Mouse (Mus musculus) forebrain, embryonic 10.5 days (tissue): ENCODE data around the gene Top3a. TPM values are rescaled to one million over a fixed set of nuclear protein-coding genes. Genes with fewer than 3 reads are reported as not detected.
A peak's percentile ranks its signal among the peaks of the same experiment; 100 is the strongest.

ENCODE experiments used
- DNase-seq: peaks from one replicate; pipeline ENCODE4 v3.0.0-alpha.2; 2017; ENCODE audit warnings: low spot score; ENCODE audit errors: extremely low spot score
- H3K27ac ChIP-seq: fragments of 300-500 bp; sonication (generic); 2 replicates; pipeline ENCODE4 v1.5.1; 2016; ENCODE audit warnings: mild to moderate bottlenecking
- H3K27me3 ChIP-seq: fragments of 300-500 bp; sonication (generic); 2 replicates; pipeline ENCODE4 v1.6.1; 2016; ENCODE audit warnings: mild to moderate bottlenecking; ENCODE audit not compliant: poor library complexity, severe bottlenecking
- H3K36me3 ChIP-seq: fragments of 300-500 bp; sonication (generic); replicated peaks from 2 replicates; pipeline ENCODE4 v1.6.1; 2016; ENCODE audit warnings: mild to moderate bottlenecking, moderate library complexity
- H3K4me1 ChIP-seq: fragments of 300-500 bp; sonication (generic); 2 replicates; pipeline ENCODE4 v1.6.1; 2016
- H3K4me3 ChIP-seq: fragments of 300-500 bp; sonication (generic); 2 replicates; pipeline ENCODE4 v1.5.1; 2016; ENCODE audit warnings: mild to moderate bottlenecking, moderate library complexity
- H3K9me3 ChIP-seq: fragments of 300-500 bp; sonication (generic); 2 replicates; pipeline ENCODE4 v1.6.1; 2016; ENCODE audit warnings: mild to moderate bottlenecking, moderate library complexity
- WGBS: fragments of 180-500 bp; shearing (Covaris S2); methylation state at CpG from one replicate; pipeline ENCODE4 v1.1.7; 2016; 5-methylcytosine and 5-hydroxymethylcytosine counted together
- polyA plus RNA-seq: library from polyadenylated mRNA; unstranded; fragments of >200 nt; fragmentation: Nextera tagmentation; extraction: Ambion mirVana; gene quantifications from 2 replicates; pipeline ENCODE4 v1.2.1, GENCODE M21; 2016

Gene Top3a
- polyA plus RNA-seq, 1 experiment from 2014 or later = 28.3 TPM

- H3K36me3 ChIP-seq = peaks cover 98% of the 10 kb centered on the region
- no peak for DNase-seq
- H3K9me3 ChIP-seq = no peaks in the 10 kb centered on the region
- no peaks in the 10 kb centered on the region for H3K4me1 ChIP-seq
- H3K27ac ChIP-seq = no peak overlapping the region
- WGBS = 91% methylated on average over 11 of the region's 11 CpGs
- H3K27me3 ChIP-seq = no peaks in the 10 kb centered on the region
- H3K4me3 ChIP-seq = no peak overlapping the region
These were observed 19.2 kb upstream of the Top3a start for GRCm38 (mm10) chr11:60796342-60796741.

GRCm38 (mm10) chr11:60790472-60790871 lies 13.3 kb upstream of the Top3a start:
- no peak overlapping the region for H3K4me3 ChIP-seq
- no peaks in the 10 kb centered on the region for H3K9me3 ChIP-seq
- H3K27ac ChIP-seq = no peak overlapping the region
- H3K4me1 ChIP-seq = peaks cover 5% of the 10 kb centered on the region
- H3K36me3 ChIP-seq = peaks cover 98% of the 10 kb centered on the region
- DNase-seq = no peak
- 77% methylated on average over 2 of the region's 2 CpGs for WGBS
- no peaks in the 10 kb centered on the region for H3K27me3 ChIP-seq

DNA sequence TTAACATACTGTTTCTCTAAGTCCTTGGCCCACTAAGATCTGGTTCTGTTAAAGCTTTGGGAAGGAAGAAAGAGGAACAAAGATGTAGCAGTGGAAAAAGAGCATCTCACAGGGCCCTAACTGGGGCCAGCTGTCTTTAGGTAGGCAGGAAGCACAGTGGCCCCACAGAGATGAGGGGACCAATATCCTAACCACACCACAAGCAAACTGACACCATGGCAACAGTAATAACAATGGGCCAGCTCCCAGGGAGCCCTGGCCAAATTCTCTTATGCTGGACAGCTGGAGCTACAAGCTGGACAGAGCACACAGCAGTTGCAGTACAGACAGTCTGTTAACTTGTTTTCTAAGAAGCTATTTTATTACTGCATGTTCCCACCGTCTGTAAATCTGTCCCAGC lies 10.4 kb upstream of the Top3a start:
- Histone ChIP-seq H3K9me3 (no peaks in the 10 kb centered on the region), H3K36me3 (peaks cover 99% of the 10 kb centered on the region), H3K4me1 (peaks cover 5% of the 10 kb centered on the region), H3K4me3 (no peak overlapping the region), H3K27ac (no peak overlapping the region), H3K27me3 (no peaks in the 10 kb centered on the region)
- 81% methylated on average over 1 of the region's 1 CpGs for WGBS
- DNase-seq = no peak

GRCm38 (mm10) chr11:60784179-60784922 lies 7.2 kb upstream of the Top3a start:
- Histone ChIP-seq H3K4me1 (peaks cover 37% of the 10 kb centered on the region), H3K27me3 (no peaks in the 10 kb centered on the region), H3K36me3 (peaks cover 99% of the 10 kb centered on the region), H3K9me3 (no peaks in the 10 kb centered on the region), H3K27ac (no peak overlapping the region), H3K4me3 (no peak overlapping the region)
- no peak for DNase-seq
- 93% methylated on average over 8 of the region's 8 CpGs for WGBS

DNA sequence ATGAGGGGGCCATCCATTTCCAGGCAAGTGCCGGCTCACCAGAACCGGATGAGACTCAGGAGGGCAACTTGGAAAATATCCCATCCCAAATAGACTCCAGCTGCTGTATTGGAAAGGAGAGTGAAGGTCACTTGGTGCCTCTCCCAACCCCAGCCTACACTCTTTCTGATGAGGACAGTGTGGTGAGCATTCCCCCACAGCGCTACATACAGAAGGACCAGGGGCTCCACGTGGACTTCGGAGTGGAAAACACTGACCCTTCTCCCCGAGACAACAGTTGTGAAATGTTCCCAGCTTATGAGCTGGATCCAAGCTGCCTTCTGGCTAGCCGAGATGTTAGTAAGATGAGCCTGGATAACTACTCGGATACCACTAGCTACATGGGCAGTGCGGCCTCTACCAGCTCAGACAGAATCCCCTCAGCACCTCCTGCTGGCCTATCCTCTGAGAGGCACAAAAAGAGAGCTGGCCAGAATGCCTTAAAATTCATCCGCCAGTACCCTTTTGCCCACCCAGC lies 2.6 kb upstream of the Top3a start:
- Histone ChIP-seq H3K27ac (no peak overlapping the region), H3K36me3 (peaks cover 65% of the 10 kb centered on the region), H3K4me1 (peaks cover 65% of the 10 kb centered on the region), H3K9me3 (no peaks in the 10 kb centered on the region), H3K27me3 (no peaks in the 10 kb centered on the region), H3K4me3 (peak overlapping the region; percentile 93)
- no peak for DNase-seq
- 90% methylated on average over 10 of the region's 10 CpGs for WGBS

GRCm38 (mm10) chr11:60777801-60778370 lies 721 bp upstream of the Top3a start:
- Histone ChIP-seq H3K27ac (peak overlapping the region; percentile 90), H3K36me3 (peaks cover 46% of the 10 kb centered on the region), H3K4me3 (peak overlapping the region; percentile 93), H3K27me3 (no peaks in the 10 kb centered on the region), H3K4me1 (peaks cover 70% of the 10 kb centered on the region), H3K9me3 (no peaks in the 10 kb centered on the region)
- WGBS = 28% methylated on average over 16 of the region's 16 CpGs
- no peak for DNase-seq

DNA sequence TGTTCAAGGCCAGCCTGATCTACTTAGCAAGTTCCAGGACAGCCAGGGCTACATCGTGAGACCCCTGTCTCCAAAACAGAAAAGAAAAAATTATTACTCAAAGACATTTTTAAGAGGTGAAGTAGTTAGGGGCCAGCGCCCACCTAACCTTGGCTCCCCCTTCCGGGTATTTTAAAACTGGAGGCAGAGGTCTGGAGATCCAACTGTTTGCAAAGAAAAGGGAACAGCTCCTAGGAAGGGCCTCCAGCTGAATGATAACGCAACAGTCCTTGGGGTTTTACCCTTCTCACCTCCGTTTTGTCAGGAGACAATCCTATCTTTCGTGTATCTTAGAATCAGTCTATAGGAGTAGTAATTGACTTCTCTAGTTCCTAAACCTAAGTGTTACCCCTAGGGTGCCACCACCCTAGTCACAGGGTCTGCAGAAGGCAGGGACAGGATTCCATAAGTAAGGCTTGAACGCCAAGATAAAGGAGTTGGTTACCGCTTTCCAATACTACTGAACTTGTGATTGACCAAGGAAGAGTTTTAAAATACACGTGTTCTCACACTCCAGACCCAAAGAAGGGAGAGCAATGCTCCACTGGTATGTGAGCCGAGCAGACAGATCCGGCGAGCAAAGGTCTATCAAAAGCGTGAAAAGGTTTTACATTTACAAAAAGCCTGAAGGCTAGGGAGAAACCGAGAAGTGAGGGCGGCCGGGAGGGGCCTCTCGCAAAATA lies 897 bp downstream of the Top3a start:
- WGBS = 7% methylated on average over 17 of the region's 17 CpGs
- peaks cover 57% of the 10 kb centered on the region for H3K4me1 ChIP-seq
- peak overlapping the region; percentile 90 for H3K27ac ChIP-seq
- H3K4me3 ChIP-seq = peak overlapping the region; percentile 93
- DNase-seq = no peak
- no peaks in the 10 kb centered on the region for H3K27me3 ChIP-seq
- H3K36me3 ChIP-seq = peaks cover 32% of the 10 kb centered on the region
- no peaks in the 10 kb centered on the region for H3K9me3 ChIP-seq

DNA sequence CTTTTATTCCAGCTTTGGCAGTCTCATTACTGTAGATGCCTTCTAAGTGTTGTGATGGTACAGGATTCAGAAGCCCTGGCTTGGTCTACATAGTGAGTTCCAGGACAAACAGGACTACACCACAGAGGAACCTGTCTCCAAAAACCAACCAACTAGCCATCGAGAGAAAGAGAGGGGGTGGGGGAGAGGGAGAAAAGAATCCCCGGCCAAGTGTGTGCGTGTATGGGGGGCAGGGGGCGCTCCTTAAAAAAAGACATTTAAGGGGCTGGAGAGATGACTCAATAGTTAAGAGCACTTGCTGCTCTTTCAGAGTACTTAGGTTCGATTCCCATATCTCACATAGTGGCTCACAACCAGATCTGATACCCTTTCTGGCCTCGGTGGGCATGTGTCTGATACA lies 1.6 kb downstream of the Top3a start:
- peaks cover 50% of the 10 kb centered on the region for H3K4me1 ChIP-seq
- peaks cover 25% of the 10 kb centered on the region for H3K36me3 ChIP-seq
- no peak for DNase-seq
- no peak overlapping the region for H3K27ac ChIP-seq
- H3K27me3 ChIP-seq = no peaks in the 10 kb centered on the region
- H3K4me3 ChIP-seq = peak overlapping the region; percentile 93
- H3K9me3 ChIP-seq = no peaks in the 10 kb centered on the region
- 67% methylated on average over 6 of the region's 6 CpGs for WGBS

DNA sequence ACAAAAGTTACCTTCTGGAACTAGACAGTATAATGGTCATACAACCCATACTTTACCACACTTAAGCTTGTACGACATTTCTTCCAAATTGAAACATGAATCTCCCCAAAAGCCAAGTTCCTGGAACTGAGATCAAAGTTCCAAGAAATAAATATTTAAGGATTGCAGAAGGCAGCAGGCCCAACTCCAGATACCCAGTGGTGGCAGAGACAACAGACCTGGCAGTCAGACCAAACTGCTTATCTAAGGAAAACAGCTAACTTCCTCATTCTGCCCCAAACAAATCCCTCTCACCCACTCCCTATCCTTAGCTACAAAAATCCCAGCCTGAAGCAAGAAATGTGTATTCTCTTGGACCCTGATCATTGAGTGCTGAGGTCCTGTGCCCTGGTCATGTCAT lies 2.3 kb downstream of the Top3a start:
- no peak overlapping the region for H3K27ac ChIP-seq
- no peak for DNase-seq
- no peaks in the 10 kb centered on the region for H3K27me3 ChIP-seq
- H3K4me3 ChIP-seq = peak overlapping the region; percentile 93; the same call in 1 of the 2 replicates
- WGBS = 88% methylated on average over 1 of the region's 1 CpGs
- no peaks in the 10 kb centered on the region for H3K9me3 ChIP-seq
- H3K4me1 ChIP-seq = peaks cover 43% of the 10 kb centered on the region
- H3K36me3 ChIP-seq = peaks cover 18% of the 10 kb centered on the region

GRCm38 (mm10) chr11:60774158-60774689 lies 2.9 kb downstream of the Top3a start:
- DNase-seq = no peak
- H3K36me3 ChIP-seq = peaks cover 11% of the 10 kb centered on the region
- 87% methylated on average over 3 of the region's 3 CpGs for WGBS

DNA sequence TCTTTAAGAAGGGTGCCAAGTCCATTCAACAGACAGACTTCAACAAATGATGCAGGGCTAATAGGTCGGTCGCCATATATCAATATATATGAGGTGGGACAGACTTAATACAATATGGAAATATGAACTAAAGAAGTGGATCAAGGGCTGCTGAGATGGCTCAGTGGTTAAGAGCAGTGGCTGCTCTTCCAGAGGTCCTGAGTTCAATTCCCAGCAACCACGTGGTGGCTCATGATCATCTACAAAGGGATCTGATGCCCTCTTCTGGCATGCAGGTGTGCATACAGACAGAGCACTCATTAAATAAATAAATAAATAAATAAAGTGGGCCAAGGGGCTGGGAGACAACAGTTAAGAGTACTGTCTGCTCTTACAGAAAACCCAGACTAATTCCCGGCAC lies 5.0 kb downstream of the Top3a start:
- no peak overlapping the region for H3K4me3 ChIP-seq
- DNase-seq = no peak
- H3K4me1 ChIP-seq = peaks cover 22% of the 10 kb centered on the region
- H3K27me3 ChIP-seq = no peaks in the 10 kb centered on the region
- H3K36me3 ChIP-seq = 0 out of 2 replicates have a peak, but pooled peaks cover 2% of the 10 kb centered on the region
- WGBS = 86% methylated on average over 4 of the region's 4 CpGs
- no peaks in the 10 kb centered on the region for H3K9me3 ChIP-seq
- H3K27ac ChIP-seq = no peak overlapping the region

More at GRCm38 (mm10) chr11:60774158-60774689, 2.9 kb downstream of the Top3a start:
- Histone ChIP-seq H3K27me3 (no peaks in the 10 kb centered on the region), H3K9me3 (no peaks in the 10 kb centered on the region), H3K4me1 (peaks cover 36% of the 10 kb centered on the region), H3K27ac (no peak overlapping the region), H3K4me3 (no peak overlapping the region)

- Histone ChIP-seq H3K27me3 (no peaks in the 10 kb centered on the region), H3K36me3 (0 out of 2 replicates have a peak, but pooled peaks cover 4% of the 10 kb centered on the region), H3K4me1 (peaks cover 15% of the 10 kb centered on the region), H3K4me3 (no peak overlapping the region), H3K9me3 (no peaks in the 10 kb centered on the region), H3K27ac (no peak overlapping the region)
- 89% methylated on average over 3 of the region's 3 CpGs for WGBS
- DNase-seq = no peak
These were observed 6.4 kb downstream of the Top3a start for GRCm38 (mm10) chr11:60770776-60771175.
